Comparison of ENCODE assay signal across 9 mouse cellular contexts in genomic region chr2:152696016-152696415, GRCm38 (mm10). TPM values are rescaled to one million over a fixed set of nuclear protein-coding genes. Genes with fewer than 3 reads are reported as not detected.
A peak's percentile ranks its signal among the peaks of the same experiment; 100 is the strongest.
DNase-seq lines count a peak whose midpoint lies in the region; ATAC-seq and TF ChIP-seq lines count a peak whose summit lies in the region.
"Had no signal": no experiment of that assay in that cellular context is flagged by ENCODE, and none has a peak within 500 bp of the region (broad histone marks: within the 10 kb centered on the region; RNA-seq: fewer than 3 reads in every experiment).

No protein-coding gene starts in this region.

- H3K9me3 ChIP-seq in lung, postnatal 0 days (ENCODE audit: low read length) = no peaks in the 10 kb centered on the region
- no peaks in the 10 kb centered on the region for H3K9me3 ChIP-seq in intestine, postnatal 0 days (ENCODE audit: control insufficient read depth)
- H3K9me3 ChIP-seq in stomach, postnatal 0 days (ENCODE audit: control insufficient read depth, low read length) = no peaks in the 10 kb centered on the region

- H3K27me3 ChIP-seq in heart, adult 2 months (ENCODE audit: control insufficient read depth, insufficient read depth, low read length) = no peaks in the 10 kb centered on the region
- no peaks in the 10 kb centered on the region for H3K27me3 ChIP-seq in lung, postnatal 0 days (replicated peaks; ENCODE audit: insufficient read depth, low read length)
- no peaks in the 10 kb centered on the region for H3K27me3 ChIP-seq in intestine, postnatal 0 days (replicated peaks; ENCODE audit: control insufficient read depth, insufficient read depth, low read length)
- H3K27me3 ChIP-seq in stomach, postnatal 0 days (ENCODE audit: control insufficient read depth, insufficient read depth, low read length) = no peaks in the 10 kb centered on the region

- TF ChIP-seq CTCF in heart, adult 2 months (IDR thresholded peaks at IDR 0.05) = no peak
- no peak for TF ChIP-seq CTCF in lung, postnatal 0 days (IDR thresholded peaks at IDR 0.05)
- no peak for TF ChIP-seq CTCF in intestine, postnatal 0 days (IDR thresholded peaks at IDR 0.05; ENCODE audit: low read depth)
- TF ChIP-seq CTCF in stomach, postnatal 0 days (IDR thresholded peaks at IDR 0.05; ENCODE audit: low read depth) = no peak

- no peak overlapping the region for H3K4me2 ChIP-seq in lung, postnatal 0 days (replicated peaks; ENCODE audit: low read depth, low read length)
- no peak overlapping the region for H3K4me2 ChIP-seq in intestine, postnatal 0 days (replicated peaks; ENCODE audit: low read depth)
- H3K4me2 ChIP-seq in stomach, postnatal 0 days (replicated peaks; ENCODE audit: low read depth) = no peak overlapping the region

- peaks cover 10% of the 10 kb centered on the region for H3K4me1 ChIP-seq in heart, adult 2 months (ENCODE audit: control insufficient read depth, insufficient read depth, low read length)
- H3K4me1 ChIP-seq in lung, postnatal 0 days (ENCODE audit: insufficient read depth, low read depth, low read length) = peaks cover 10% of the 10 kb centered on the region; the same call in 1 of the 2 replicates
- H3K4me1 ChIP-seq in intestine, postnatal 0 days (replicated peaks; ENCODE audit: control insufficient read depth, insufficient read depth, low read length) = no peaks in the 10 kb centered on the region
- H3K4me1 ChIP-seq in stomach, postnatal 0 days (replicated peaks; ENCODE audit: control insufficient read depth, insufficient read depth) = no peaks in the 10 kb centered on the region

- H3K27ac ChIP-seq in heart, adult 2 months = peak overlapping the region; percentile 85; the same call in 1 of the 2 replicates
- H3K27ac ChIP-seq in lung, postnatal 0 days (ENCODE audit: low read length) = peak overlapping the region; percentile 82
- no peak overlapping the region for H3K27ac ChIP-seq in intestine, postnatal 0 days (ENCODE audit: low read depth, low read length)
- H3K27ac ChIP-seq in stomach, postnatal 0 days (replicated peaks) = no peak overlapping the region; the same call in 1 of the 2 replicates

- TF ChIP-seq POLR2A in heart, adult 2 months (IDR thresholded peaks at IDR 0.05; ENCODE audit: insufficient read depth, low read depth, low read length) = no peak

- ATAC-seq in lung, postnatal 0 days = no peak
- no peak for ATAC-seq in intestine, postnatal 0 days
- ATAC-seq in stomach, postnatal 0 days (ENCODE audit: low FRiP score, low TSS enrichment) = no peak

- TF ChIP-seq EP300 in heart, adult 2 months (IDR thresholded peaks at IDR 0.05; ENCODE audit: insufficient read depth, low read depth, low read length) = no peak
- no peak for TF ChIP-seq EP300 in lung, postnatal 0 days (IDR thresholded peaks at IDR 0.05)
- TF ChIP-seq EP300 in stomach, postnatal 0 days (optimal IDR thresholded peaks at IDR 0.05) = no peak

- peak overlapping the region; percentile 27; the same call in 1 of the 2 replicates for H3K9ac ChIP-seq in heart, adult 2 months (ENCODE audit: low read depth, low read length)
- H3K9ac ChIP-seq in lung, postnatal 0 days (replicated peaks; ENCODE audit: low read depth) = peak overlapping the region; percentile 63
- peak overlapping the region; percentile 64; the same call in 1 of the 2 replicates for H3K9ac ChIP-seq in intestine, postnatal 0 days (ENCODE audit: low read depth, low read length)
- H3K9ac ChIP-seq in stomach, postnatal 0 days (ENCODE audit: low read length) = peak overlapping the region; percentile 69

- no peak overlapping the region for H3K4me3 ChIP-seq in heart, adult 2 months
- H3K4me3 ChIP-seq in lung, postnatal 0 days (ENCODE audit: low read depth, low read length) = no peak overlapping the region
- H3K4me3 ChIP-seq in intestine, postnatal 0 days (ENCODE audit: low read depth, low read length) = no peak overlapping the region
- no peak overlapping the region for H3K4me3 ChIP-seq in stomach, postnatal 0 days (ENCODE audit: low read depth, low read length)

- no peak for DNase-seq in heart, adult 2 months
- DNase-seq in heart, postnatal 10 days = no peak
- no peak for DNase-seq in lung, postnatal 0 days (ENCODE audit: low spot score)
- no peak for DNase-seq in lung, postnatal 25 days (ENCODE audit: low spot score)
- no peak for DNase-seq in stomach, postnatal 0 days (ENCODE audit: low spot score)
- DNase-seq in urinary bladder, adult 18-20 months (ENCODE audit: low spot score in 2 of 2) = no peak
- DNase-seq in right cerebral cortex, postnatal 36 days (ENCODE audit: low spot score in 2 of 2) = no peak

- intact Hi-C loops in heart, adult 2 months (cut with DNase I) = loop anchor here (1.0 to 10.0 kb wide), 3 partner anchors 46 to 649 kb away; partner anchors contain the start of gene Asxl1
- intact Hi-C loops in heart, postnatal 10 days (cut with DNase I) = loop anchor here (1.0 to 10.0 kb wide), 3 partner anchors 27 to 319 kb away; partner anchors contain the start of genes H13 and Pdrg1

- H3K36me3 ChIP-seq in heart, adult 2 months (ENCODE audit: control insufficient read depth, insufficient read depth, low read length) = no peaks in the 10 kb centered on the region
- H3K36me3 ChIP-seq in lung, postnatal 0 days (ENCODE audit: insufficient read depth, low read length) = peaks cover 19% of the 10 kb centered on the region
- peaks cover 65% of the 10 kb centered on the region for H3K36me3 ChIP-seq in intestine, postnatal 0 days (ENCODE audit: control insufficient read depth, insufficient read depth)
- H3K36me3 ChIP-seq in stomach, postnatal 0 days (ENCODE audit: control insufficient read depth, insufficient read depth, low read length) = peaks cover 11% of the 10 kb centered on the region

- H3K79me2 ChIP-seq in heart, adult 2 months (replicated peaks; ENCODE audit: control insufficient read depth, insufficient read depth, low read length) = no peaks in the 10 kb centered on the region

- 65% methylated on average over 10 of the region's 10 CpGs for WGBS in heart, adult 2 months
- 74% methylated on average over 10 of the region's 10 CpGs for WGBS in lung, postnatal 0 days
- WGBS in intestine, postnatal 0 days = 67% methylated on average over 10 of the region's 10 CpGs
- WGBS in stomach, postnatal 0 days = 75% methylated on average over 10 of the region's 10 CpGs

RNA-seq across cellular contexts. Expression of gene Mcts2, which starts 9.2 kb away (rescaled TPM):
- total RNA-seq in heart, adult 2 months (2021) = 10 to 100 TPM; 14.8 to 18.2 TPM
- 8.6 and 12.1 TPM in 2 replicates for polyA plus RNA-seq in heart, adult 2 months (2012; rRNA removed)
- 10 to 100 TPM; 17.8 to 19.1 TPM for total RNA-seq in heart, postnatal 10 days (2021)
- polyA plus RNA-seq in lung, postnatal 0 days (2015; fragmentation: Nextera tagmentation; extraction: Ambion mirVana) = 19.4 and 20.8 TPM in 2 replicates
- 19.0 and 21.5 TPM in 2 replicates for polyA plus RNA-seq in intestine, postnatal 0 days (2015; fragmentation: Nextera tagmentation; extraction: Ambion mirVana)
- polyA plus RNA-seq in stomach, postnatal 0 days (2015; fragmentation: Nextera tagmentation; extraction: Ambion mirVana) = 22.9 and 23.4 TPM in 2 replicates

RNA-seq across cellular contexts. Expression of gene H13, which starts 26.8 kb away (rescaled TPM):
- 10 to 100 TPM; 33.9 to 37.6 TPM for total RNA-seq in heart, adult 2 months (2021)
- 42.9 and 43.5 TPM in 2 replicates for polyA plus RNA-seq in heart, adult 2 months (2012; rRNA removed)
- total RNA-seq in heart, postnatal 10 days (2021) = 10 to 100 TPM; 47.6 to 51.4 TPM
- 110 and 127 TPM in 2 replicates for polyA plus RNA-seq in lung, postnatal 0 days (2015; fragmentation: Nextera tagmentation; extraction: Ambion mirVana)
- 110 and 111 TPM in 2 replicates for polyA plus RNA-seq in intestine, postnatal 0 days (2015; fragmentation: Nextera tagmentation; extraction: Ambion mirVana)
- 110 and 121 TPM in 2 replicates for polyA plus RNA-seq in stomach, postnatal 0 days (2015; fragmentation: Nextera tagmentation; extraction: Ambion mirVana)

RNA-seq across cellular contexts. Expression of gene Id1, which starts 40.0 kb away (rescaled TPM):
- total RNA-seq in heart, adult 2 months (2021) = 10 to 100 TPM; 56.5 to 59.8 TPM
- 74.7 and 113 TPM in 2 replicates for polyA plus RNA-seq in heart, adult 2 months (2012; rRNA removed)
- 10 to 100 TPM; 72.9 to 84.2 TPM for total RNA-seq in heart, postnatal 10 days (2021)
- polyA plus RNA-seq in lung, postnatal 0 days (2015; fragmentation: Nextera tagmentation; extraction: Ambion mirVana) = 214 and 218 TPM in 2 replicates
- polyA plus RNA-seq in intestine, postnatal 0 days (2015; fragmentation: Nextera tagmentation; extraction: Ambion mirVana) = 76.1 and 92.4 TPM in 2 replicates
- 191 and 228 TPM in 2 replicates for polyA plus RNA-seq in stomach, postnatal 0 days (2015; fragmentation: Nextera tagmentation; extraction: Ambion mirVana)

RNA-seq across cellular contexts. Expression of gene Cox4i2, which starts 58.0 kb away (rescaled TPM):
- 10 to 100 TPM; 12.1 to 18.0 TPM for total RNA-seq in heart, adult 2 months (2021)
- 12.0 and 13.2 TPM in 2 replicates for polyA plus RNA-seq in heart, adult 2 months (2012; rRNA removed)
- 10 to 100 TPM; 17.9 to 22.4 TPM for total RNA-seq in heart, postnatal 10 days (2021)
- 204 and 228 TPM in 2 replicates for polyA plus RNA-seq in lung, postnatal 0 days (2015; fragmentation: Nextera tagmentation; extraction: Ambion mirVana)
- 9.3 and 9.5 TPM in 2 replicates for polyA plus RNA-seq in intestine, postnatal 0 days (2015; fragmentation: Nextera tagmentation; extraction: Ambion mirVana)
- 9.8 and 10.6 TPM in 2 replicates for polyA plus RNA-seq in stomach, postnatal 0 days (2015; fragmentation: Nextera tagmentation; extraction: Ambion mirVana)
- total RNA-seq: liver, adult 2 months had no signal

Comparison
In these comparisons a context has a peak if more than half of its experiments do, and no peak if none do; other contexts are left out.
1. H3K27ac ChIP-seq: peak in heart, adult 2 months (single experiment) and lung, postnatal 0 days (single experiment); none in intestine, postnatal 0 days (single experiment) and stomach, postnatal 0 days (single experiment).
2. Peak in every context shown above with its lines, with median percentiles within 50 percentile points of each other: H3K9ac ChIP-seq.